Mouse (Mus musculus) forebrain, embryonic 16.5 days (tissue): ENCODE measurements around the gene Tent5c. TPM values are rescaled to one million over a fixed set of nuclear protein-coding genes. Genes with fewer than 3 reads are reported as not detected.
A peak's percentile ranks its signal among the peaks of the same experiment; 100 is the strongest.

Experiments
- ATAC-seq: fragments of 200-750 bp; cut with Nextera tagmentation; 2 replicates; pipeline ENCODE4 v1.8.0; 2017; ENCODE audit warnings: mild to moderate bottlenecking, moderate library complexity
- H3K27ac ChIP-seq: fragments of 300-500 bp; sonication (generic); 2 replicates; pipeline ENCODE4 v1.5.1; 2014; ENCODE audit warnings: low read length, control low read depth
- H3K27me3 ChIP-seq: fragments of 300-500 bp; sonication (generic); replicated peaks from 2 replicates; pipeline ENCODE4 v1.6.1; 2014; ENCODE audit warnings: low read length; ENCODE audit not compliant: control insufficient read depth, insufficient read depth
- H3K36me3 ChIP-seq: fragments of 300-500 bp; sonication (generic); 2 replicates; pipeline ENCODE4 v1.6.1; 2014; ENCODE audit not compliant: control insufficient read depth, insufficient read depth
- H3K4me1 ChIP-seq: fragments of 300-500 bp; sonication (generic); replicated peaks from 2 replicates; pipeline ENCODE4 v1.6.1; 2014; ENCODE audit warnings: low read length; ENCODE audit not compliant: control insufficient read depth, insufficient read depth
- H3K4me2 ChIP-seq: fragments of 300-500 bp; sonication (generic); 2 replicates; pipeline ENCODE4 v1.6.1; 2014; ENCODE audit warnings: mild to moderate bottlenecking, low read length, control low read depth
- H3K4me3 ChIP-seq: fragments of 300-500 bp; sonication (generic); replicated peaks from 2 replicates; pipeline ENCODE4 v1.5.1; 2014; ENCODE audit warnings: mild to moderate bottlenecking, low read length, control low read depth
- H3K9ac ChIP-seq: fragments of 300-500 bp; sonication (generic); replicated peaks from 2 replicates; pipeline ENCODE4 v1.6.1; 2014; ENCODE audit warnings: low read depth, low read length, control low read depth
- H3K9me3 ChIP-seq: fragments of 300-500 bp; sonication (generic); 2 replicates; pipeline ENCODE4 v1.6.1; 2016; ENCODE audit warnings: low read length; ENCODE audit not compliant: control insufficient read depth
- WGBS: fragments of 180-500 bp; shearing (Covaris S2); extraction: QIAGEN DNeasy Blood & Tissue Kit; methylation state at CpG from one replicate; pipeline ENCODE4 v1.1.7; 2014; 5-methylcytosine and 5-hydroxymethylcytosine counted together
- polyA plus RNA-seq: library from polyadenylated mRNA; unstranded; fragments of >200 nt; fragmentation: Nextera tagmentation; extraction: Ambion mirVana; gene quantifications from 2 replicates; pipeline ENCODE4 v1.2.1, GENCODE M21; 2015

The Tent5c gene
- 3.5 and 5.1 TPM in 2 replicates for polyA plus RNA-seq

- Histone ChIP-seq H3K4me2 (peak within 1 kb of the TSS; percentile 98), H3K36me3 (no peaks in the 10 kb centered on the region), H3K9me3 (no peaks in the 10 kb centered on the region), H3K4me1 (peaks cover 9% of the 10 kb centered on the region), H3K4me3 (peak within 1 kb of the TSS; percentile 76), H3K27ac (no peak within 1 kb of the TSS), H3K9ac (peak within 1 kb of the TSS; percentile 52), H3K27me3 (peaks cover 34% of the 10 kb centered on the region)
- ATAC-seq = peak; percentile 92
- WGBS = under 1% methylated on average over 60 of the region's 73 CpGs
These were observed at the start of gene Tent5c for GRCm38 (mm10) chr3:100489133-100490009. Gene Tent5c, minus strand, starts transcription at chr3:100489324.

GRCm38 (mm10) chr3:100536686-100537085 lies 47.6 kb upstream of the Tent5c start:
- Histone ChIP-seq H3K9me3 (no peaks in the 10 kb centered on the region), H3K36me3 (no peaks in the 10 kb centered on the region), H3K9ac (no peak overlapping the region), H3K27ac (no peak overlapping the region), H3K27me3 (no peaks in the 10 kb centered on the region), H3K4me1 (no peaks in the 10 kb centered on the region), H3K4me2 (no peak overlapping the region), H3K4me3 (no peak overlapping the region)
- WGBS = 95% methylated on average over 2 of the region's 2 CpGs
- ATAC-seq = no peak

GRCm38 (mm10) chr3:100535902-100536301 lies 46.8 kb upstream of the Tent5c start:
- Histone ChIP-seq H3K27me3 (no peaks in the 10 kb centered on the region), H3K27ac (no peak overlapping the region), H3K4me3 (no peak overlapping the region), H3K4me2 (no peak overlapping the region), H3K9me3 (no peaks in the 10 kb centered on the region), H3K9ac (no peak overlapping the region), H3K4me1 (no peaks in the 10 kb centered on the region), H3K36me3 (no peaks in the 10 kb centered on the region)
- 76% methylated on average over 4 of the region's 4 CpGs for WGBS
- no peak for ATAC-seq

- Histone ChIP-seq H3K4me2 (no peak overlapping the region), H3K27me3 (no peaks in the 10 kb centered on the region), H3K36me3 (no peaks in the 10 kb centered on the region), H3K9ac (no peak overlapping the region), H3K4me3 (no peak overlapping the region), H3K27ac (no peak overlapping the region), H3K9me3 (no peaks in the 10 kb centered on the region), H3K4me1 (no peaks in the 10 kb centered on the region)
- WGBS = 56% methylated on average over 3 of the region's 3 CpGs
- ATAC-seq = no peak
These were observed 46.2 kb upstream of the Tent5c start for GRCm38 (mm10) chr3:100535298-100535697.

- Histone ChIP-seq H3K27me3 (no peaks in the 10 kb centered on the region), H3K4me3 (no peak overlapping the region), H3K4me1 (no peaks in the 10 kb centered on the region), H3K36me3 (no peaks in the 10 kb centered on the region), H3K4me2 (no peak overlapping the region), H3K27ac (no peak overlapping the region), H3K9ac (no peak overlapping the region), H3K9me3 (no peaks in the 10 kb centered on the region)
- 81% methylated on average over 3 of the region's 3 CpGs for WGBS
- no peak for ATAC-seq
These were observed 45.3 kb upstream of the Tent5c start for GRCm38 (mm10) chr3:100534394-100534793.

DNA sequence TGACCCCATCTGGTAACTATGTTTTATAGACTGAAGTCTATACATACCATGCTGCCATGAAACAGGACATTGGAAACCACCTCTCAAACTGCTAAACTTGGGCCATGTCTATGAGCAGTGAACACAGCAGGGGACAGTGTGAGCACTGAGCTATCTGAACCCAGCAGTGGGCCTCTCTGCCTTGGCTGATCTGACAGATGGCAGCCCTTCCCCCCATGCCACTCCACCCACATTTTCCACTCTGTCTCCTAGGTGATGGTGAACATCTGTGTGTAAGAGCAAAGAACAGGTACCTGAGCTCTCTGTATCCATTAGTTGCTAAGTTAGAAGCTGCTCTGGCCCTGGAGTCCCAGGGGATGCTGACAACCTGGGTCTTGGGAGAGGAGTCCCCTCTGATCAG lies 44.3 kb upstream of the Tent5c start:
- Histone ChIP-seq H3K27me3 (no peaks in the 10 kb centered on the region), H3K9ac (no peak overlapping the region), H3K9me3 (no peaks in the 10 kb centered on the region), H3K4me3 (no peak overlapping the region), H3K36me3 (no peaks in the 10 kb centered on the region), H3K27ac (no peak overlapping the region), H3K4me2 (no peak overlapping the region), H3K4me1 (no peaks in the 10 kb centered on the region)
- ATAC-seq = no peak

- Histone ChIP-seq H3K27ac (no peak overlapping the region), H3K36me3 (no peaks in the 10 kb centered on the region), H3K4me3 (no peak overlapping the region), H3K27me3 (no peaks in the 10 kb centered on the region), H3K4me1 (no peaks in the 10 kb centered on the region), H3K9me3 (no peaks in the 10 kb centered on the region), H3K9ac (no peak overlapping the region), H3K4me2 (no peak overlapping the region)
- WGBS = 90% methylated on average over 5 of the region's 5 CpGs
- no peak for ATAC-seq
These were observed 41.8 kb upstream of the Tent5c start for GRCm38 (mm10) chr3:100530919-100531318.

GRCm38 (mm10) chr3:100530244-100530788 lies 41.2 kb upstream of the Tent5c start:
- ATAC-seq = no peak

DNA sequence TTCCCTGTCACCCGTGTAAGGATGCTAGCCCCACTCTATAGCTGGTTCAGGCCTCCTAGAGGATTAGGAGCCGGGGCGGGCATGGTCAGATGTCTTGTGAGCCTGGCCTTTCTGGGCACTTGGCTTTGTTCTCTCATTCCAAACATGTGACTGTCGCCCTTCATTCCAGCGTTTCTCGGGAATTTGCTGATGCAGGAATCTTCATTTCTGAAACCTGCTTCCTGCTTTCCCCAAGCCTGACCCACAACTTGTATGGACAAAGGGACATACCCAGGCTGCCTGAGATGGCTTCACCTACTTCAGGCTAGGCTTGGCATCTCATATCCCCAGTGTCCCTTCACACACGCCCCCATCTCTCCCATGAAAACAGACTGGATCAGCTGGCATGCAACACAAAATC lies 33.5 kb upstream of the Tent5c start:
- H3K9me3 ChIP-seq = no peaks in the 10 kb centered on the region
- H3K27ac ChIP-seq = no peak overlapping the region
- H3K4me1 ChIP-seq = no peaks in the 10 kb centered on the region
- no peak overlapping the region for H3K4me2 ChIP-seq
- H3K4me3 ChIP-seq = no peak overlapping the region
- no peak overlapping the region for H3K9ac ChIP-seq
- 78% methylated on average over 7 of the region's 7 CpGs for WGBS
- H3K36me3 ChIP-seq = no peaks in the 10 kb centered on the region
- no peaks in the 10 kb centered on the region for H3K27me3 ChIP-seq
- ATAC-seq = no peak

More at GRCm38 (mm10) chr3:100530244-100530788, 41.2 kb upstream of the Tent5c start:
- H3K27ac ChIP-seq = no peak overlapping the region
- H3K36me3 ChIP-seq = no peaks in the 10 kb centered on the region
- H3K9me3 ChIP-seq = no peaks in the 10 kb centered on the region
- H3K9ac ChIP-seq = no peak overlapping the region
- H3K27me3 ChIP-seq = no peaks in the 10 kb centered on the region
- 88% methylated on average over 7 of the region's 7 CpGs for WGBS
- no peaks in the 10 kb centered on the region for H3K4me1 ChIP-seq
- H3K4me3 ChIP-seq = no peak overlapping the region
- no peak overlapping the region for H3K4me2 ChIP-seq
